Mouse (Mus musculus) CH12.LX (cell line): ENCODE measurements around the gene Timeless.

ENCODE experiments used
- CTCF ChIP-seq, 2 experiments: IDR thresholded peaks in 1 of 2; conservative IDR thresholded peaks in 1 of 2; 2 replicates each; pipeline ENCODE4 v1.5.1; 2011 to 2012; ENCODE audit warnings: low read depth in 2 of 2, low read length in 2 of 2, improper control_type of control experiment in 1 of 2, inconsistent platforms in 1 of 2, mild to moderate bottlenecking in 1 of 2, moderate library complexity in 1 of 2
- E2F4 ChIP-seq: IDR thresholded peaks from 2 replicates; pipeline ENCODE4 v1.6.1; 2011; ENCODE audit warnings: low read depth, low read length, improper control_type of control experiment; ENCODE audit not compliant: insufficient replicate concordance
- ELF1 ChIP-seq: IDR thresholded peaks from 2 replicates; pipeline ENCODE4 v1.6.1; 2014; ENCODE audit warnings: low read depth, mild to moderate bottlenecking, inconsistent platforms, low read length, improper control_type of control experiment
- EP300 ChIP-seq: IDR thresholded peaks from 2 replicates; pipeline ENCODE4 v1.6.1; 2011; ENCODE audit warnings: low read length, improper control_type of control experiment
- POLR2A ChIP-seq: IDR thresholded peaks from 2 replicates; pipeline ENCODE4 v1.6.1; 2011; ENCODE audit warnings: low read depth, mild to moderate bottlenecking, improper control_type of control experiment, low read length
- RAD21 ChIP-seq: IDR thresholded peaks from 2 replicates; pipeline ENCODE4 v1.6.1; 2011; ENCODE audit warnings: low read depth, mild to moderate bottlenecking, low read length, improper control_type of control experiment, moderate library complexity
- USF1 ChIP-seq: IDR thresholded peaks from 2 replicates; pipeline ENCODE4 v1.6.1; 2014; ENCODE audit warnings: low read depth, mild to moderate bottlenecking, inconsistent platforms, low read length, improper control_type of control experiment
- USF2 ChIP-seq: conservative IDR thresholded peaks from 2 replicates; pipeline ENCODE4 v1.6.1; 2011; ENCODE audit warnings: low read depth, low read length, improper control_type of control experiment
- ZMIZ1 ChIP-seq: IDR thresholded peaks from 2 replicates; pipeline ENCODE4 v1.6.1; 2012; ENCODE audit warnings: low read depth, mild to moderate bottlenecking, inconsistent platforms, low read length, improper control_type of control experiment

- TF ChIP-seq USF2: no peak
- TF ChIP-seq CTCF (conservative IDR thresholded peaks at IDR 0.05 in 1 of 2, IDR thresholded peaks at IDR 0.05 in 1 of 2; ENCODE audit: low read depth in 2 of 2, low read length in 2 of 2): no peak
- TF ChIP-seq ZMIZ1: no peak
- no peak for TF ChIP-seq ELF1
- TF ChIP-seq USF1: no peak
- no peak for TF ChIP-seq POLR2A
- no peak for TF ChIP-seq RAD21
- no peak for TF ChIP-seq E2F4
- no peak for TF ChIP-seq EP300
Observed at GRCm38 (mm10) chr10:128191472-128191871, 40.4 kb upstream of the Timeless start.
